Mouse (Mus musculus): ENCODE measurements at regions not wholly inside any gene's neighbourhood (a gene's known extent, or its start where the extent isn't known, plus 50 kb on each side); places are given as distances from the start of the nearest gene placed in this dataset.

- H3K9ac ChIP-seq = peak overlapping the region; percentile 37; the same call in 1 of the 2 replicates
- TF ChIP-seq CTCF (IDR thresholded peaks at IDR 0.05; ENCODE audit: low read depth) = no peak
These were observed 877.4 kb downstream of the Epha4 start for GRCm38 (mm10) chr1:76637268-76638009.

GRCm38 (mm10) chr1:76638010-76638400, 876.9 kb downstream of the Epha4 start:
- WGBS = 26% methylated on average over 5 of the region's 5 CpGs
- Histone ChIP-seq H3K27me3 (ENCODE audit: insufficient read depth, low read length) (no peaks in the 10 kb centered on the region), H3K4me3 (ENCODE audit: low read depth, low read length) (no peak overlapping the region), H3K27ac (ENCODE audit: low read depth, low read length) (no peak overlapping the region), H3K4me2 (ENCODE audit: low read depth) (no peak overlapping the region), H3K9me3 (ENCODE audit: low read length) (no peaks in the 10 kb centered on the region), H3K9ac (no peak overlapping the region), H3K4me1 (ENCODE audit: insufficient read depth) (peaks cover 7% of the 10 kb centered on the region), H3K36me3 (ENCODE audit: insufficient read depth) (no peaks in the 10 kb centered on the region)
- DNase-seq (peak; percentile 34), ATAC-seq (no peak)
- no peak for TF ChIP-seq CTCF (IDR thresholded peaks at IDR 0.05; ENCODE audit: low read depth)

More at GRCm38 (mm10) chr1:76637268-76638009, 877.4 kb downstream of the Epha4 start:
- H3K27me3 ChIP-seq (ENCODE audit: insufficient read depth, low read length) = no peaks in the 10 kb centered on the region
- H3K4me3 ChIP-seq (ENCODE audit: low read depth, low read length) = peak overlapping the region; percentile 20
- 10% methylated on average over 19 of the region's 19 CpGs for WGBS
- DNase-seq (peak; percentile 67), ATAC-seq (peak; percentile 72)
- no peaks in the 10 kb centered on the region for H3K36me3 ChIP-seq (ENCODE audit: insufficient read depth)
- H3K4me1 ChIP-seq (ENCODE audit: insufficient read depth) = peaks cover 7% of the 10 kb centered on the region
- no peaks in the 10 kb centered on the region for H3K9me3 ChIP-seq (ENCODE audit: low read length)
- peak overlapping the region; percentile 48 for H3K4me2 ChIP-seq (ENCODE audit: low read depth)
- H3K27ac ChIP-seq (ENCODE audit: low read depth, low read length) = no peak overlapping the region

- H3K4me2 ChIP-seq (ENCODE audit: low read depth) = no peak overlapping the region
- peak; percentile 20 for DNase-seq
- 44% methylated on average over 3 of the region's 3 CpGs for WGBS
- no peak overlapping the region for H3K4me3 ChIP-seq (ENCODE audit: low read depth, low read length)
- H3K27me3 ChIP-seq (ENCODE audit: insufficient read depth, low read length) = no peaks in the 10 kb centered on the region
- H3K4me1 ChIP-seq (ENCODE audit: insufficient read depth) = peaks cover 7% of the 10 kb centered on the region
- H3K9me3 ChIP-seq (ENCODE audit: low read length) = no peaks in the 10 kb centered on the region
- no peak overlapping the region for H3K27ac ChIP-seq (ENCODE audit: low read depth, low read length)
- TF ChIP-seq CTCF (IDR thresholded peaks at IDR 0.05; ENCODE audit: low read depth) = no peak
- H3K36me3 ChIP-seq (ENCODE audit: insufficient read depth) = no peaks in the 10 kb centered on the region
- H3K9ac ChIP-seq = no peak overlapping the region
- no peak for ATAC-seq
These were observed 873.6 kb downstream of the Epha4 start for GRCm38 (mm10) chr1:76641181-76641711.

GRCm38 (mm10) chr1:76642703-76643102, 872.2 kb downstream of the Epha4 start:
- DNase-seq = peak; percentile 49
- H3K4me2 ChIP-seq (ENCODE audit: low read depth) = no peak overlapping the region

GRCm38 (mm10) chr1:76644895-76645294, 870.0 kb downstream of the Epha4 start:
- no peaks in the 10 kb centered on the region for H3K9me3 ChIP-seq (ENCODE audit: low read length)
- no peak for TF ChIP-seq CTCF (IDR thresholded peaks at IDR 0.05; ENCODE audit: low read depth)
- no peaks in the 10 kb centered on the region; the same call in 1 of the 2 replicates for H3K4me1 ChIP-seq (ENCODE audit: insufficient read depth)
- no peak overlapping the region for H3K4me3 ChIP-seq (ENCODE audit: low read depth, low read length)
- no peak overlapping the region for H3K9ac ChIP-seq
- ATAC-seq (no peak), DNase-seq (no peak)
- 71% methylated on average over 3 of the region's 3 CpGs for WGBS
- H3K4me2 ChIP-seq (ENCODE audit: low read depth) = no peak overlapping the region
- no peaks in the 10 kb centered on the region for H3K27me3 ChIP-seq (ENCODE audit: insufficient read depth, low read length)
- no peaks in the 10 kb centered on the region for H3K36me3 ChIP-seq (ENCODE audit: insufficient read depth)
- H3K27ac ChIP-seq (ENCODE audit: low read depth, low read length) = no peak overlapping the region

More at GRCm38 (mm10) chr1:76642703-76643102, 872.2 kb downstream of the Epha4 start:
- 43% methylated on average over 6 of the region's 6 CpGs for WGBS
- Histone ChIP-seq H3K4me1 (ENCODE audit: insufficient read depth) (peaks cover 7% of the 10 kb centered on the region), H3K9me3 (ENCODE audit: low read length) (no peaks in the 10 kb centered on the region), H3K36me3 (ENCODE audit: insufficient read depth) (no peaks in the 10 kb centered on the region), H3K27ac (ENCODE audit: low read depth, low read length) (no peak overlapping the region), H3K27me3 (ENCODE audit: insufficient read depth, low read length) (no peaks in the 10 kb centered on the region), H3K4me3 (ENCODE audit: low read depth, low read length) (no peak overlapping the region), H3K9ac (no peak overlapping the region)
- TF ChIP-seq CTCF (IDR thresholded peaks at IDR 0.05; ENCODE audit: low read depth) = no peak
- peak; percentile 51 for ATAC-seq

GRCm38 (mm10) chr1:76654826-76655225, 860.1 kb downstream of the Epha4 start:
- H3K36me3 ChIP-seq (ENCODE audit: insufficient read depth) = no peaks in the 10 kb centered on the region
- no peak overlapping the region for H3K4me2 ChIP-seq (ENCODE audit: low read depth)
- 38% methylated on average over 1 of the region's 1 CpGs for WGBS
- H3K9ac ChIP-seq = no peak overlapping the region
- H3K4me1 ChIP-seq (ENCODE audit: insufficient read depth) = no peaks in the 10 kb centered on the region
- no peaks in the 10 kb centered on the region for H3K9me3 ChIP-seq (ENCODE audit: low read length)
- peak; percentile 47 for ATAC-seq
- DNase-seq = peak; percentile 46
- no peak overlapping the region for H3K27ac ChIP-seq (ENCODE audit: low read depth, low read length)
- TF ChIP-seq CTCF (IDR thresholded peaks at IDR 0.05; ENCODE audit: low read depth) = no peak
- H3K27me3 ChIP-seq (ENCODE audit: insufficient read depth, low read length) = no peaks in the 10 kb centered on the region
- no peak overlapping the region for H3K4me3 ChIP-seq (ENCODE audit: low read depth, low read length)

- no peak for TF ChIP-seq CTCF (IDR thresholded peaks at IDR 0.05; ENCODE audit: low read depth)
- 81% methylated on average over 4 of the region's 4 CpGs for WGBS
- no peaks in the 10 kb centered on the region for H3K27me3 ChIP-seq (ENCODE audit: insufficient read depth, low read length)
- H3K27ac ChIP-seq (ENCODE audit: low read depth, low read length) = no peak overlapping the region
- H3K4me1 ChIP-seq (ENCODE audit: insufficient read depth) = no peaks in the 10 kb centered on the region
- no peak overlapping the region for H3K4me3 ChIP-seq (ENCODE audit: low read depth, low read length)
- H3K36me3 ChIP-seq (ENCODE audit: insufficient read depth) = no peaks in the 10 kb centered on the region
- no peak overlapping the region for H3K9ac ChIP-seq
- H3K4me2 ChIP-seq (ENCODE audit: low read depth) = no peak overlapping the region
- H3K9me3 ChIP-seq (ENCODE audit: low read length) = no peaks in the 10 kb centered on the region
- no peak for DNase-seq
- ATAC-seq = no peak
These were observed 856.7 kb downstream of the Epha4 start for GRCm38 (mm10) chr1:76658228-76658627.

Data from forebrain, postnatal 0 days (tissue).